Mouse (Mus musculus) frontal cortex, postnatal 10 days (tissue): ENCODE measurements around the gene Map3k7.

Source experiments
- DNase-seq, 2 experiments: peaks; one replicate each; pipeline ENCODE4 v3.0.0; 2022; ENCODE audit warnings: low spot score in 2 of 2, mixed read lengths in 1 of 2

Gene Map3k7

DNA sequence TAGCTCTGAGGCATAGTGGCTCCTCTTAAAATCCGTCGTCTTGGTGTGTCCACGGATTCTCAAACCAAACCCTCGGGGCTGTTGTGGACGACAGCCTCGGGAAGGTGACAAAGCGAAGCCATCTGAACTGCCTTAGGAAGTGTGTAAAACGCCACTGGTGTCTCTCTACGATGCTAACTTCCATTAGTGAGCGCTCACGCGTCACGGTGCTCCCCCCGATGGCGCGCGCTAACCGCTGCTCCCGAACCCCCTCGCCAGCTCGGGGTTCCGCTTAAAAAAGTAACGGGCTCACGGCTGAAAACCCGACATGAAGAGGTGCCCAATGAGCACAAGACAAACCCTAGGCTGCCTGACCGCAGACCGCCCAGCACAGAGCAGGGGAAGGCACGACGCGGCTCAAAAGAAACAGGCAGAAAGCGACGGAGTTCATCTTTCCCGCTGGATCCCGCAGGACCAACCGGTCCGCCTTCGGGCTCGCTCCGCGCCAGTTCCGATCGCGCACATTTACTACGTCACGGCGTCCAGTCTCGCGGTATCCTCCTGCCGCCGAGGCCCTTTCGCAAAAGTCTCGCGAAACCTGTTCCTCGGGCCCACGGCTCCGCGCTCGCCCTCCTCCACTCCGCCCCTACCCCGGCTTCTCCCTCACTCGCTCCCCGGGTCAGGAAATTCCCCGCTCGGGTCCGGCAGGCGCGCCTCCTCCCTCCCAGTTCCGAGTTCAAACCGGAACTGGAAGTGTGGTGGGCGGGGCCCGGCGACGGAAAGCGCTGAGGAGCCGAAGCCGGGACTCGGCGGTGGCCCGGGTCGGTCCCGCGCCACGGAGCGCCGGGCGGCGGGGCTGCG lies at the start of gene Map3k7:
Map3k7 (plus strand) TSS at position 744 of the 840 bp plus-strand sequence.
- peak; percentile 88 to 95 for DNase-seq

DNA sequence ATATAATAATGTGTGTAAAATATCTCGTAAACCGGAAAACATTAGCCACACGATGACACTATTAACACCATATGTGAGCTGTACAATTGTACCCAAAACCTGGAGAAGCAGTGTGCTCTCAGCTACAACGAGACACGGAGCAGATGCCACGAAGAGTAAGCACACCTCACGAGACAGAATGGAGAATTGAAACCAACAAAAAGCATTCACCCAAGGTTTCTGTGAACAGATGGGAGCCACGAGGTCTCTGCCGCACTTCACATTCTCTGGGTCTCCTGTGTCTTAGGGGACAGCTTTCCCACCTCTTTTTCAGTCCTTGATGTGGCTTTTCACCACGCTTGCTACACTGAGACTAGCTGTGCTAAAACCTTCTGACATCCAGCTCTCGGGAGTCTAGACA lies 48.8 kb upstream of the Map3k7 start:
- no peak for DNase-seq

DNA sequence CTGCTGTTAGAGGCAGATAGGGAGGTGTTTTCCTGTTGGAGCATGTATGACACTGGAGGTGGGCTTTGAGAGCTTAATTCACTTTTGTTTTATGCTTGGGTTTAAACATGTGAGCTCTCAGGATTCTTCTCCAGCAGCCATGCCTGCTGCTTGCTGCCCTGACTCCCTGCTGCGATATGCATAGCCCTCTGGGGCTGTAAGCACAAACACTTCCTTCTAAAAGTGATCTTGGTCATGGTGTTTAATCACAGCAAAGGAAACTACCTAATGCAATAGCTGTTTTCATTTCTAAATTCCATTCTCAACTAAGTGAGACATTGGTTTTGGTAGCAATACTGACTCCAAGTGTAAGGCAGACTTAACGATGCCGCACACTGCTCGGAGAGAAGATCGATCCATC lies 45.2 kb upstream of the Map3k7 start:
- DNase-seq = no peak

- DNase-seq = no peak
Measured at GRCm38 (mm10) chr4:31922215-31922614, 41.7 kb upstream of the Map3k7 start.

DNA sequence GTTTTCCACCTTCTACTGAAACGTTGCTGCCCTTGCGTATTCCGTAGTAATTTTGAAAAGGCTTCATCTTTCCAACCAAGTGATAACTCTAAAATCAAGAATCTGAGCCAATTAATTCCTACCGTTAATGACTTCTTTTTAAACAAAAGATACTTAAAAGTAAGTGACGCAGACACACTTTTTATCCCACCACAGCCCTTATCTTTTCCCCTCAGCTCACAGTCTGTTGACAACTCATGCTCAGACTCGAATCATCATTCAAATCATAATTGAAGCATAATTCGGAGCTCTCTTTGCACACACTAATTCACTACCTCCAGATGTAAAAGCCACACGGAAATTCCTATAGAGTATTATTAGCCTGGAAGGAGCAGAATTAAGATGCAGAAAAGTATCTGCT lies 40.5 kb upstream of the Map3k7 start:
- no peak for DNase-seq

DNA sequence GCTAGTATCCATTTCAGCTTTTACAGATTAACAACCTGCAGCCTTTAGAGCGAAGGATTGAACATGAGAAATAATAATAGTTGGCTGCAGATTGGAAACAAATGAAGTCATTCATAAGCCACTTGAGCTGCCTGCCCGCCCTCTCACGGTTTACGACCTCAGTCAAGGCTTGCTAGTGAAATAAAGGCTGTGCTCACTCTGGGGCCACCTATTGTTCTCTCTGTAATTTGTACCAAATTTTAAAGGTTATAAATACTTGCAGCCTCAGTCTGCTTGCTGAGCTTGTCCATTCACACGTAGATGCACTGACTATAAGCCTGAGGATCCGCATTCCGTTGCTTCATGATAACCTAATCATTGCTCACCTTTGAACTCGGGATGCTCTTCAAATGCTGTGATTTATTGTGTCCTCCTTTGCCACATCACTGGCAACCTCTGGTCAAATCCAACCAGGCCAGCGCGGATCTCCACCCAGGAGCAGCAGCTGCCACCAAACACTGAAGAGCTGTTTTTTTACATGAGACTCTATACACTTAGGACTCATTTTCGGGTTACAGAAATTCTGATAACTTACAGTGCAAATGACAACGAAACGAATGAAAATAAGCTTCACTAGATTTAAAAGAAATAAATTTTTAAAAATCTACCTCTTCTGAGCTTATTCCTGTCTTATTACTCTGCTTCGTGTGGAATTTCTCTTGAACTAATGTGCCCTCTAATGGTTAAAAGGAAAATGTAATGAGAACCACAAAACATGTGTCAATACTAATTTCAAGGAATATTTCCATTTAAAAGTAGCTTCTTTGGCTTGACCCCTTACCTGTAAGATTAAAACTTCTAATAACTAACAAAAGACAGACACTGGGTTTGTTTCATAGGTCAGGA lies 39.4 kb upstream of the Map3k7 start:
- no peak for DNase-seq

GRCm38 (mm10) chr4:31933171-31933570 lies 30.7 kb upstream of the Map3k7 start:
- DNase-seq = no peak

DNA sequence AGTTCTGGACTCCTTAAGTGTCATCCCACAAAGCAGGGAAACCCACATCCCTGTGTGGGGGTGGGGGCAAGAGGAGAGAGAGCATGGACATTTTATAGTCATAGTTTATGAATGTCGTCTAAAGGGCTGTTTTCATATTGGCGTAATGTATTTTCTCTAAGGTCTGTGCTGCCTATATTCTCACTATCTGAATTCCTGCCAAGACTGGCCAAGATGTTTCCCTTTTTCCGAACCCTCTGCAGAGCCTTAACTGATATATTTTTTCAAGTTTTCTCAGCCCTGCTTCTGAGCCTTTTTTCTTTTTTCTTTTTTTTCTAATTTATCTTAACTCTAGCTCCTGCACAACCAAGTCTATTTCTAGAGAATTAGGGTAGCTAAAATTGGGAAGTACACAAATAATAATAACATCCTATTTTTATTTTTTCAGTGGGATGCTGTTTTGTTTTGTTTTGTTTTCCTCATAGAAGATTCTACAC lies 28.0 kb upstream of the Map3k7 start:
- no peak for DNase-seq

- no peak for DNase-seq
Measured at GRCm38 (mm10) chr4:31936358-31936757, 27.5 kb upstream of the Map3k7 start.

DNA sequence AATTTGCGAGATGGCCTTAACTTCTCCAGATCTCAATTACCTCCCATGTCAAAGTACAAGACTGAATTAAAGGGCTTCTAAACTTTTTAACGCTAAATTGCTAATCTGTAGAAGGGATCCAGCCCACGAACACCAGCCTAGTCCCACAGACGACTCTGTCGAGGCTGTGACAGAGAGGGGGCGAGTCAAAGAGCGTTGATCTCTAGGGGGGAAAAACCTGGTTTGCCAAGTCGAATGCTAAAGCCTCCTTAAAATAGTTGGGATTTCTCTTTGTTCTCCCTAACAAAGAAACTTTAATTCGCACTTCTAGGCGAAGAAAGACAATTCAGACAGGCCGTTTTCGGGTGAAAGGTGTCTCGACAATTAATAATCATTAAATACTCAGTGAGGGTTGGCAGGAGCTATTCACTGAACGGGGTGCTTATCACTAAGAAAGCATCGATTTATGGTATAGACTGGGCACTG lies 27.0 kb upstream of the Map3k7 start:
- DNase-seq = no peak

DNA sequence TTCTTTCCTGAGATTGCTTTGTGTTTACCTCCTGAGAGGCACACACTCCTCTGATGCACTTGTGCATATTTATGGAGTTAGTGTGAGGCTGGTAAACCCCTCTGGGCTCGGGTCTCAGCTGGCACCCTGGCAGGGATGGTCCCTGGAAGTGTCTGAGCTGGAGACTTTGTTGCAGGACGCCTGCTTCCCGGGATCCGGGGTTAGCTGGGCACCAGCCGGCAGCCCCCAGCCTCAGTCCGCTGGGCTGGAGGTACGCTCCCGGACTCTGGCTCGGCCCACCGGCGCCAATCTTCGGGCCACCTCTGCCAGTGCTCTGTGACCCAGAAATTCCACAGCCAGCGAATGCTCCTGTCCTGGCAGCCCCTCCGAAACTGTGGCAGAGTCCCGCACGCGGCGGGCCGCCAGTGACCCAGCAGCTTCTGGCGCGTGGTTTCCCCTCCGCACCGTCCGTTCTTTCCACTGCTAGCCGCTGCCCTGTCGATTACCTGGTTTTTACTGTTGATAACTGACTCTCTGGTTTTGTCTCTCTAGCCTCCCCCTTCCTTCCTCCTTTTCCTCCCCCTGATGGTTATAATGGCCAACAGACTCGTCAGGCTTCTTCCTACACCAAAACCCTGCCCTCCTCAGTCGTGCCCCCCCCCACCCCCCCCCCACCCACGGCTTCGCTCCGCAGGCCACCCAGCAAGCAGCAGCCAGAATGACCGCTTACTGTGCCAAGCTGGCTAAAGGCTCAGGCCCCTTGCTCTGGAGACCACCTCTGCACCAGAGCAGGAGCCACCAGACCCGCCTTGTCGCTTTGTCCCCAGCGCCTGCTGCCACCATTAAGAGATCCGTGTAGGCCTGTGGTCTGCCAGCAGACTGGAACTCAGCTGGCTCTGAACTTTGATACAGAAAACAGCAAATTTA lies 26.3 kb upstream of the Map3k7 start:
- DNase-seq = no peak

- no peak for DNase-seq
Measured at GRCm38 (mm10) chr4:31938416-31939106, 25.3 kb upstream of the Map3k7 start.

GRCm38 (mm10) chr4:31941616-31942015 lies 22.3 kb upstream of the Map3k7 start:
- DNase-seq = no peak

DNA sequence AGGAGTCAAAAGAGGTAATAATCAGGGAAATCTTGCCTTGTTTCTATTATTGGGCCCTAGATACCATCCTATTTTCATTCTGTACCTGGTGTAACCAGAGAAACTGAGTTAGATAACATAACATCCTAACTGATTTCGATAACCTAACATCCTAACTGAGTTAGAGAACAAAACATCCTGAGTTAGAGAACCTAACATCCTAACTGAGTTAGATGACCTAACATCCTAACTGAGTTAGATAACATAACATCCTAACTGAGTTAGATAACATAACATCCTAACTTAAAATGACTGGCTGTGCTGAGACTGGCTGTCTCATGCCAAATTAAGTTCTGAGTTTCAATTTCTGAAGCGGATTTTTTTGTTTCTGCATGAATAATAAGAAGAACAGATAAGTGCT lies 20.9 kb upstream of the Map3k7 start:
- DNase-seq = no peak

- no peak for DNase-seq
Measured at GRCm38 (mm10) chr4:31964194-31964875, 438 bp downstream of the Map3k7 start.

DNA sequence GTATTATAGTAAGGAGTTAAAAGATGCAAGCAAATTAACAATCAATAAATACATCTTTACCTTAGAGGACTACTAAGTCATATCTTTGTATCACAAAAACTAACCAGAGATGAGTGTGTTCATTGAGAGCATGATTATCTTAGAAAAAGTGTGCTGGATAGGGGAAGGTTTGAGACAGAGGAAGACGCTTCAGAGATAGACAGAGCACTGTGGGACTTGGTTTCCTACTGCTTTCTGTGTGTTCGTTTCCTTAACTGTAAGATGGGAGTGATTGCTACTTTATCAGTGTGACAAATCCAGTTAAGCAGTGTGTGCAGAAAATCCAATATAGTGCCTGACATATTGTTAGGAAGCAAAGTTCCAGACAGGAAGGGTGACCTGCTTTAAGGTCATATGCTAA lies 1.3 kb downstream of the Map3k7 start:
- no peak for DNase-seq

- no peak for DNase-seq
Measured at GRCm38 (mm10) chr4:31971437-31971836, 7.5 kb downstream of the Map3k7 start.

DNA sequence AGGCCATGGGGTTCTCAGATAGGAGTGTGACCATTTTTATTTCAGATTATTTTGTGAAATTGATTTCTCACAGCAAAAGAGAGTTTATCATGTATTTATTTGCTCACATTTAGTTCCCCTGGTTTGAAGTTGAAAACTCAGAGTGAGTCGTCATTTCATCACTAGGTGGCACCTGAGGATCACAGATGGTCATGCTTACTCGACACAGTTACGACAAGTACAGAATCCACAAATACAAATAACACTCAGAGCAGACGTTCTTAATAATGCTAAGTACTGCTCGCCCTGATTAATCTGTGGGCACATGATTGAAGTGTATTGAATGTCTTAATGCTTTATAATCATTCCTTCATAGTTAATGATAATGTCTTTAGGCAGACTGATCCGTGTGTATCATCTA lies 8.3 kb downstream of the Map3k7 start:
- DNase-seq = no peak

- no peak for DNase-seq
Measured at GRCm38 (mm10) chr4:31975260-31975950, 11.5 kb downstream of the Map3k7 start.

DNA sequence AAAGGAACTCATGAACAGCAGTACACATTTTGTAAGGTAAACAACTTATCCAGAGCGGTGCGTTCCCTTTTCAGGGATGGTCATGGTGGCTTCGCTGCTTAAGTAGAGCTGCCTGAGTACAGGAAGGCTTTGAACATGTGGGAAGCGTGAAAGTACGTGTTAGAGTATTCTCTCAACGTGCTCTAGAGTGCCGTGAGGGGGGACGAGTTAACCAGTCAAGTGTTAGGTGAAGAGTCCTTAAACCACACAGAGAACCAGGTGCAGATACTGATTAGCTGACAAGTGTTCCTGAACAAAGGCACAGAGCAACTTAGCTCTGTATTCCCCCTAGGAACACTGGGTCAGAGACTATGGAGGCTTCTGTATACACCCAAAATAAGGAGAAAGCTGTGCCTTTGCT lies 18.0 kb downstream of the Map3k7 start:
- DNase-seq = no peak
